Mouse (Mus musculus) retina, embryonic 14.5 days (tissue): ENCODE results near the gene Sh3bgrl3.

Source experiments
- DNase-seq: peaks from one replicate; pipeline ENCODE4 v3.0.0-alpha.2; 2015; ENCODE audit warnings: low spot score

Gene Sh3bgrl3

DNA sequence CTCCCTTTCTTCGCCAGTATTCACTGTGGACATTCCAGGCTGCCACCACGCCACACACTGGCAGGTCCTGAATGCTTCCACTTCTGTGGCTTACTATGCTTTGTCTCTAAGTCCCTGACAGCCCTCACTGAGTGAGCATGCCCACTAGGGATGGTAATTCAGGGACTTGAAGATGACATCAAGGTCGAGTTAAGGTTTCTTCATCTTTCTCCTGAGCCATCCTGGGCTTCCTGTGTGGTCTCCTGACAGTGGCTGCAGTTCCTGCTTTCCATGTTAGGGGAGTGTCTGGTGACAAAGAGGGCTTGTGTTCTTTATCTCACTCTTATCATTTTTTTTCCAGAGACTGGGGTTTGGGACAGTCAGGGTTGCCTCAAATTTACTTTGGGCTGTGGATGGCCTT is 17.9 kb downstream of the Sh3bgrl3 start:
- DNase-seq: no peak

DNA sequence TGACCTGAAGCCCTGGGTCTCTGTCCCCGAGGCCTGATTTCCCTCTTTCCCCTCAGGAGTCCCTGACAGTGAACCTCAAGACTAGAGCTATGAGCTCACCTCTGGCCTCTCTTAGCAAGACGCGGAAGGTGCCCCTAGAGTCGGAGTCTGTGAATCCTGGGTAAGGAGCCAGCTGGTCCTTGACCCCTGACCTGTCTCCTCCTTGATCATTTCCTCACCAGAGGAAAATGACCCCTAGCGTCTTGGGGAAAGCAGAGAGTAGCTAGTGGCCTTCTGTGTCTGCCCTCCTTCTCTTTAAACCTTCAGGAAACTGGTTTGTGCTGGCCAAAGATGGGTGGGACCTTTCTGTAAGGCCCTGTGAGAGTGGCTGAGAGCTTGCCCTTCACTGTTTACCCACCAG is 20.4 kb downstream of the Sh3bgrl3 start:
- DNase-seq: no peak

DNA sequence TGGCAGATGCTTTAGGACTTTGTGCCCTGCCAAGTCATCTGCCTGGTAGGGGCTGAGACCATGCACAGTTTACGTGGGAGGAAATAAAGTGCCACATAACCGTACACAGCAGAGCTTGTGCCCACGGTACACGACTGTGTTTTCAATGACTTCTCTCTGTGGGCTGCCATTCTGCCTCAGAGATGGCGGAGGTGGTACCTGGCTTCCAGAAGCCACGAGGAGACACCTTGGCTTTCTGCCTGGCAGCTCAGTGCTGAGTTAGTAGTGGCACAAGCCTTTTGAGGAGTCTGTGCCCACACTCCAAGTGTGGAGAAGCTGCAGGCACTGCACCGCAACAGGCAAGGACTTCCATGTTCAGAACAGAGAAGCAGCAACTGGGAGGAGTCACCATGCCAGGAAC is 20.9 kb downstream of the Sh3bgrl3 start:
- no peak for DNase-seq

DNA sequence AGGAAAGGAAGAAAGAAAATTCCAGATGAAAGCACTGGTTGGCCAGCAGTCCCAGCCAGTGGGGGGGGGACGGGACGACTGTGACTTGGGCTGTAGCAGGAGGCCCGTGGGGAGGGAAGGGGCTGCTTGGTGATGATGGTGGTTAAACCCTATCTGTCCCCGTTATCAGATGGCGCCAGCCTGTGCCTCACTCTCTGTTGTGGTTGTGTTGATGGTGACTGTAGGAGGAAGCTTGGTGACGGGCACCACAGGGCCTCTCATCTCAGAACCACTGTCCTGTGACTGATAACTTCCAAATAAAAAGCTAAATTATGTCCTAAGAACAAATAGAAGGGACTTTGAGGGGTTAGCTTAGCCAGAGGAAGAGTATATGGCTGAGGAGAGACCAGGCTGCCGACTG is 22.5 kb downstream of the Sh3bgrl3 start:
- DNase-seq: no peak

DNA sequence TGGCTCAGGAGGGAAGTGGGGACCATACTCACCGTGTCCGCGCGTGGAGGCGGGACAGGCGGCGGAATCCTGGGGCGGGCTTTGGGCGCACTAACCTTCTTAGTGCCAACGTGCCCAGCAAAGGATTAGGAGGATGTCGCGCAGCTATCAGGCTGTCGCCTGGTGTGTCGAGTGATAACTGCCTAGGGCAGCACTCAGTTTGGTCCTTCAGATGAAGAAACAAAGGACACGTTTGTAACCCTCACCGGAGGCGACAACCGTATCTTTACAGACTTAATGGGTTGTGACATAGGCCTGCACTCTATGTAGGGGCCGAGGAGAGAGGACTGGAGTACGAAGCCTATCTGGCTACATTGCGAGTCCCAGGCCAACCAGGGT is 25.9 kb downstream of the Sh3bgrl3 start:
- no peak for DNase-seq

DNA sequence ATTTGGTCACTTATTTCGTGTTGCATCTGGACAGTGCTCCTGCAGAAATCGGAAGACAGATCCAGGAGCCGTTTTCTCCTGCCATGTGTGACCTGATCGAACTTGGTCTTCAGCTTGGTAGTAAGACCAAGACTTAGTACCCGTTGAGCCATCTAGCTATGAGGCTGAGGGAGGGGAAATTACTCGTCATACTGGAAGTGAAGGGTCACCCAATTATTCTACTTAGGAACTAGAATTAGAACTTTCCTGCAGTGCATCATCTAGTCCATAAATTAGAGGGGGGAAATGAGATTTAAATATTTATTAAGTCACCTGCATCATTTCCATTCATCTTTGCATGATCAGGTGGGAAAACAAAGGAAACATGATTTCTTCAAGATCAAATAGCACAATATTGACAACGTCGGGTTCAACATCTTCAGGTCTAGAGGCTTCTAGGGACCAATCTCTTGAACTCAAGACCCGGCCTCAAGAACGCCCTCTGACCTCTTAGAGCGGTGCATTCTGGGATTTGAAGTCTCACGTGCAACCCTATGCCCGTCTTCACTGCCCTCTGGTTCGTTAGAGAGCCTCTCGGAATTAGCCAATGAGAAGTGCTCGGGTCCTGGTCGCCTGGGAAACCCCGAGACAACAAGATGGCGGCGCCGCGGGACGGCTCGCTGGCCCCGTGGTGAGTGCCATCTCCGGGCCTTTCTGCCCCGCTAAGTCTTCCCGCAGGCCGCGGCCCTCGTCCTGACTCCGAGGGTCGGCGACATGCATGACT is 26.4 kb downstream of the Sh3bgrl3 start, which contains the start of gene Ubxn11:
TSS of gene Ubxn11 (plus strand) at position 592 of the 763 bp plus-strand sequence.
- peak; percentile 92 for DNase-seq

DNA sequence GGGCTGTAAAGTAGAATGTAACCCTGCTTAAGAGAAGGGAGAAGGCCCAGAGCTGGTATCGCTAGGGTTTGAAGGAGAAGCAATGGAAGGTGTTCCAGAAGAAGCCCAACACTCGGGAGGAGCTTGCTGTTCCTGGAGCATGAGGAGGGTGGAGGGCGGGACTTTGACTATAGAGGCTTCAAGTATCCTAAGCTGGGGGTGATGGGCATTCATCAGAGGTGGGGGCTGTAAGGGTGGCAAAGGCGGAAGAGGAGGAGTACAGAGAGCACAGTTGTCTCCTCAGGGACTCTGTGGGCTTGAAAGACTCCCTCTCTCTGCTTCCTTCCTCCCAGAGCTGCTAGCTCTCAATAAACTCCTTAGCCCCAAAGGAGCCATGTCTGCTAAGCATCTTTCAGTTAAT is 28.3 kb downstream of the Sh3bgrl3 start:
- DNase-seq: no peak

DNA sequence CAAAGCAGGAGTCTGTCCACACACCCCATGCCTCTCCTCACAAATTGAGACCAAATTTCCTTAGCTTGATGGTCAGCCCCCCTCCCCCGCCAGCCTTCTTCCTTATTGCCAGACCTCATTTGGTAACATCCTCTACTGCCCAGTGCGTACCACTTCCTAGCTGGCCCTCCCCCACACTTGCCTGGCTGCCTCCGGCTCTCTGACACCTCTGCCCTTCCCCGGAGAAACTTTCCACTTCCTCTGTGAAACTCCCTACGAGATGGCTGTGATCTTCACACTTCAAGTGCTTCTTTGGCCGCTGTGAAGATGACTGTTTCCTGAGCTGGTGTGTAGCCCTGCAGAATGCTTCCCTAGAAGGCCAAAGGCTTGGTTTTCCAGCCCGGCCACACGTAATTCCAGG is 30.0 kb downstream of the Sh3bgrl3 start:
- DNase-seq: no peak

DNA sequence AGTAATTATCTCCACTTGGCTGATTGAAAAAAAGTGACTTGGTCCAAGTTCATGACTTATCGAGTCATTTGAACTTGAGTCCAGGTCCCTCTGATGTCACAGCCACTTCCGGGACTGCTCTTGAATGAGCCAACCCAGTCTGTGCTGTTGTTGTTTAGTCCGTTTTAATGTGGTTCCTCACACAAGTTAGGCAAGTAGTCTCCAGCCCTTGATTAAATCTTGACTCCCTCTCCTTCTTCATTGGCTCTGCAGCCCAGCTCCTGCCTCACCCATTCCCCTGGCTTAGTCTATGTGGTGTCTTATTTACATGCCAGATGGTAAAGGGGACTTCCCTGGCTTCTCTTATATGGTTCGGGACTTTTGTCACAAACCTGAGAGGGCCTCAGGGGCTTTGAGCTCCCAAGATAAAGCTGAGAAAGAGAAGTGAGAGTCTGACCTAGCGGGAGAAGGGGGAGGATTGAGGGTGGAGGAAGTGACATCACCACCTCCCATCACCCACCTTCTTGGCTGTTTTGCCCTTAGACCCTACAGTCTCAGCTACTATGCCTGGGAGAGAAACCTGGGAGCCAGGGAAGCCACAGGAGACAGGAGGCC is 31.5 kb downstream of the Sh3bgrl3 start:
- no peak for DNase-seq

DNA sequence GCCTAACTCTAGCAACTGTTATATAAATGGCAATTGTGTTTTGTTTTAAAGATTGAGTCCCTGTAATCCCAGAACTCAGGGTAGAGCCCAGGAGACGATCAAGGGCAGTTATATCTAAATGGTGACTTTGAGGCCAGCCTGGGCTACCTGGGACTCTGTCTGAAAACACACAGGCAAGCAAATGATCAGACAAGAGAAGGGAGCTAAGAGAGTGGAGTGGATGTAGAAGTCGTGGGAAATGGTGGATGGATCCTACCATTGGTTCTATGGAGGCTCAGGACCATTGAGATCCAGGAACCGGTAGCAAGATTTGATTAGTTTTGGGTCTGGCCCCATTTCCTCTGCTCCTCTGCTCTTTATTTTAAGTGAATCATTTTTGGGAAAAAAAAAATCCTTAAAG is 32.5 kb downstream of the Sh3bgrl3 start:
- DNase-seq: no peak

DNA sequence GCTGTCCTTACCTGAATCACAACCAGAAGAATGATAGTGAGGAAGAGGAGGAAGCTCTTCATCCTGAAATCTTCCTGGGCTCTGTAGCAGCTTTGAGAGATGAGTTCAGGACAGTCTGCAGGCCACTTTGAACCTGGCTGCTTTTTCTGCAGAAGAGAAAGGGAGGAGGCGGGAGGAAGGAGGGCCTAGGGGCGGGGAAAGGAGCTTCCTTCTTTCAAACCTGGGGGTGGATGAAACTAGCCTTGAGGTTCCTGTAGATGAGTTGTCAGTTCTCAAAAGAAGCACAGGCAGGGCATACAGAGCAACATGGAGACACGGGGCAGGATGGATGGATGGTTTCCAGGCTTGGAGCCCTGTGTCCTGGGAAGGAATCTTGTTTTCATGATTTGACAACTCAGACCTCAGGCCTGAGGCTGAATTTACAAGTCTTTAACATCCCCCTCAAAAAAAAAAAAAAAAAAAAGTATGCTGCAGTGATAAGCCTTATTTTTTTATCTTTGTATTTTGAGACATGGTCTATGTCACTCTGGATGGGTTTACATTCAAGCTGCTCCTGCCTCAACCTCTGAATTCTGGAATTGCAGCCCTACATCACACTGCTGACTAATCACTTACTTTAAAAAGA is 33.6 kb downstream of the Sh3bgrl3 start, which contains the start of gene Cd52:
TSS of gene Cd52 (minus strand) at position 160 of the 625 bp plus-strand sequence.
- no peak for DNase-seq

DNA sequence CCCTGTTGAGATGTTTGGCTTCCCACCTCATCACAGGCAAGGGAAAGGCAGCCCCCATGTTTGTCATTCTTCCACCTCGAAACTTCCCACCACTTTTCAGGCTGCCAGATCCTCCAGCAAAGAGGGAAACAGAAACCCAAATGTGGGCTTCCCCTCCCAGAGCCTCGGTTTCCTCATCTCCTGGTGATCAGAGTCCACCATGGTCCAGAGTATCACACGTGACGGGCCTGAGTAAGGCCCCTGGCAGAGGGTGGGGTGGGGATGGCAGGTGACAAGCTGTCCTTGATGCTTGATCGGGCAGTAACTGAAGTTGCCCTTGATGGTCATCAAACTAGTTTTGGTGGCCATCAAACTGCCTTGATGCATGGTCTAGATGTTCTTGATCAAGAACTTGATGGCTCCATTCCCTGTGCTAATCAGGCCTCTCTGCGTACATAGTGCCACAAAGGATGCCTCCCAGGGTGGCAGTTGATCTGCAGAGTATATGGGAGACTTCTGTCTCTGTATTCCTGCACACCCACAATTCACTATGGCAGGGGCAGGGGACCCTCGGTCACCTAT is 34.5 kb downstream of the Sh3bgrl3 start:
- no peak for DNase-seq

DNA sequence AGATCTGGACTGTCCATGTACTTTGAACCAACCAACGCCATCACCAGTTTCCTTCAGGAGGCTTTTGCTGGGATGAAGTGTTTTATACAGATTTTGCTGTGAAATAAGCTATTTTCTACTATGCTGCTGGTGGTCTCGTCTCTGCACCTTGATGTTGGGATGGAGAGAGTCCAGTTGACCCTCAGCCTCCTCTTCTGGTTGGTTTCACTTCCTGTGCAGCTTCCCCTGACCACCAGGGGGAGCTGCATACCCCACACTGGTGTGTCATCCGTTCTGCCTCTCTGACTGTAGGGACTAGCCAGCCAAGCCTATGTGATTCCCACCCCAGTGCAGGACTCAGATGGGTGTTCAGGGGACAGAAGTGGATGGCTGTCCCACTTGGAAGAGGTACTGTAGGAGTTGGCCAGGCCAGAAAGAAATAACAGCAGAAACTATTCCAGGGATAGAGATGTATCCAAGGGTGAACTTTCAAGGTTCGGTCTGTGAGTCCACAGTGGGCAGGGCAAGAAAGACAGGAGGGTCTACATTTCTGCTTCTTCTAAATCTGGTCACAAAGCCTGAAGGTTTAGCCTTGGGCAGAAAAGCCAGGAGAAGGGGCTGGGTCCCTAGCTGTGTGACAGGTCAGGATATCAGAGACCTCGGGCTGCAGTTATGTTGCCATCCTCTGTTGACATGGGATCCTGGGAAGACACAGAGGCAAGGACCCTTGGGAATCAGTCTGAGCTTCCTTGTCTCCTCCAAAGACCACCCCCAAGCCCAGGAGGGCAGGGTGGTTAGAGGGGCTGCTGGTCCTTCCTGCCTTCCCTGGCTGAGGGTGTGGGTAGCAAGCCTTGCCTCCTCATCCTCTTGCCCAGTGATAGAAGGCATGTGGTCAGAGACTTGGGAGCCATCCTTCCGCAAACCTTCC is 36.0 kb downstream of the Sh3bgrl3 start:
- peak; percentile 70 for DNase-seq

DNA sequence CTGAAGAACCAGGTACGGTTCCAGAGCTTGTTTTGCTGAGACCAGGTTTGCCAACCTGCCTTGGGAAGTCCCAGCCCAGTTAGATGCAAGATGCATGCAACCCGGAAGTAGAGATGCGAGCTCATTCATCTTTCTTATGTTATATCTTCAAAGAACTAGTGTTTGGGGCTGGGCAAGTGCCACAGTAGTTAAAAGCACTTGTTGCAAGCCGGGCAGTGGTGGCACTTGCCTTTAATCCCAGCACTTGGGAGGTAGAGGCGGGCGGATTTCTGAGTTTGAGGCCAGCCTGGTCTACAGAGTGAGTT is 37.4 kb downstream of the Sh3bgrl3 start:
- no peak for DNase-seq

DNA sequence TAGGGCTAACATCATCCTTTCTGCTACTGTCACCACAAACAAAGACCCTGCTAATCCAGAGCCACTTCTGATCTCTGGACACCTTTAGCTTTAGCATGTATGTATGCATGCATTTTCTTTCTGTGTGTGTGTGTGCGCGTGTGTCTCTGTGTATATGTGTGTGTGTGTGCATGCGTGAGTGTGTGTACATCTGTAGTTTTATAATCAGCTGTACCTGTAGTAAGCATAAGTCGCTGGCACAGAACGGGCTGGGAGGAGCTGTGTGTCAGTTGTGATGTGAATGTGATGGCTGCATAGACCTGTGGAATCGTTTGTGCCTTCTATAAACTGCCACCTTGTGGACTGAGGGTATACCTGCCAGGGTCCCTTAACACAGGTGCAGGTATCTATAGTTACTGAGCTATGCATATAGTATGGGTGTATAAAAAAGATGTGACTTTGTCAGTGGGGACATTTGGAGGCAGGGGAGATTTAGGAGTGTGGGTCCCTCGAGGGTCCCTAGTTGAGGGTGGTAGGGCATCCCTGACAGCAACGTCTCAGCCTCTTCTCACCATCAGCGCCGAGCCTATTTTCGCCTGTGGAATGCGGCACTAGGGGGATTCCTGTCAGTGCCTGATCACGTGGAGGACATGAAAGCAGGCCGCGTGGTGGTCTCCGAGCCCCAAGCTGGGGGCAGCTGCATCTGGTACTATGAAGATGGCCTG is 37.9 kb downstream of the Sh3bgrl3 start:
- no peak for DNase-seq

DNA sequence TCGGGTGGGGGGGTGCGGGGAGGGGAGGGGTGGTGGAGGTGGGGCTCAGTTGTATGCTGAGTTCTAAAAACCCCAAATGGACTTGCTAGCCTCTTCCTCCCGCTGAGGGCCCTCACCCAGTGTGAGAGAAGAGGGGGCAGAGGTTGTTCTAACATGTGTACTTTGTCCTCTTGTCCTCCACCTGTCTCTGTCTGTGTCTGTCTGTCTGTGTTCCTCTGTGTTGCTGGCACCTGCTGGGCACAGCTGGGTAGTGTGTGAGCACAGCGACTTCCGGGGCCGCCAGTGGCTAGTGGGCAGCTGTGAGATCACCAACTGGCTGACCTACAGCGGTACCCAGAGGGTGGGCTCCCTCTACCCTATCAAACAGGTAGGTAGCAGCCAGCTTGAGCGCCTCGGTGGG is 39.6 kb downstream of the Sh3bgrl3 start:
- no peak for DNase-seq

DNA sequence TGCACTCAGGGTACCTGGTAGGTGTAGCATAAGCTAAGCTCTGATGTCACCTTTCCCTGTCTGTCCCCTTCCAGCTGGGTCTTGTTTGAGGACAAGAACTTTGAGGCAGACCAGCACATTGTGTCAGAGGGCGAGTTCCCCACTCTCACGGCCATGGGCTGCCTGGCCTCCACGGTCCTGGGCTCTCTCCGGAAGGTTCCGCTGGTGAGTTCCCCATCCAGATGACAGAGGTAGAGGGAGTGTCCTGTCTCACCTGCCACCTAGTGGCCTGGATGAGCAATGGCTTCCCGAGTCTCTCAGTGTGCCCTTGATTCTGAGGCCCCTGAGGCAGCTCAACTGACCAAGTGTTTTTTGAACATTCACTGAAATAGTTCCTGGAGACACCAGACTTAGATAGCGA is 41.2 kb downstream of the Sh3bgrl3 start:
- peak; percentile 78 for DNase-seq

DNA sequence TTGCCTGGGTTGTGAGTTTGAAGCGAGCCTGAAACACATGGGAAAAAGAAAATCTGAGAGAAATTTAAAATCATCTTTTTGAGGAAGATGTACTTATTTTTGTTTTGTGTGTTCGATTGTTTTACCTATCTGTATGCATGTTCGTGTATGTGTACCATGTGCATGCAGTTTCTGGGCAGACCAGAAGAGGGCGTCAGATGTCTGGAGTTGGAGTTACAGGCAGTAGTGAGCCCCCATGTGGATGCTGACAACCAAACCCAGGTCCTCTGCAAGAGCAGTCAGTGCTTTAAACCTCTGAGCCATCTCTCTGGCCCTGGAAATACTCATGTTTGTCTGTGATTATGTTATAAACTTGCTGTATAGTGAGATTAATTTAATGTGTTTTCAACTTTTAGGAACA is 43.6 kb downstream of the Sh3bgrl3 start:
- DNase-seq: no peak

DNA sequence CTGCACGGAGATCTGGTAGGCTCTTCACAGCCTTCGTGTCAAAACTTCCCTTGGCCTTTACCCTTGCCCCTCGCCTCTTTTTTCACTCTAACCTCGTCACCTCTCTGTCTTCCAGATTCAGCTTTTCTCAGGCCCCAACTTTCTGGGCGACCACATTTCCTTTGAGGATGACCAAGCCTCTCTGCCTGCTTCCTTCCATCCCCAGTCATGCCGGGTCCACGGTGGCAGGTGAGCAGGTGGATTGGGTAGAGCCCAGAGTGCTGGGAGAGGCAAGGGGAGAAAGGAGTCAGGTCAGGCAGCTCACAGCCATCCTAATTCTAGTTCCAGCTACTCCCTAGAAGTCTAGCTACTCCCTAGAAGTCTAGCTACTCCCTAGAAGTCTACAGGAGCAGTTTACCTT is 46.1 kb downstream of the Sh3bgrl3 start:
- DNase-seq: no peak

DNA sequence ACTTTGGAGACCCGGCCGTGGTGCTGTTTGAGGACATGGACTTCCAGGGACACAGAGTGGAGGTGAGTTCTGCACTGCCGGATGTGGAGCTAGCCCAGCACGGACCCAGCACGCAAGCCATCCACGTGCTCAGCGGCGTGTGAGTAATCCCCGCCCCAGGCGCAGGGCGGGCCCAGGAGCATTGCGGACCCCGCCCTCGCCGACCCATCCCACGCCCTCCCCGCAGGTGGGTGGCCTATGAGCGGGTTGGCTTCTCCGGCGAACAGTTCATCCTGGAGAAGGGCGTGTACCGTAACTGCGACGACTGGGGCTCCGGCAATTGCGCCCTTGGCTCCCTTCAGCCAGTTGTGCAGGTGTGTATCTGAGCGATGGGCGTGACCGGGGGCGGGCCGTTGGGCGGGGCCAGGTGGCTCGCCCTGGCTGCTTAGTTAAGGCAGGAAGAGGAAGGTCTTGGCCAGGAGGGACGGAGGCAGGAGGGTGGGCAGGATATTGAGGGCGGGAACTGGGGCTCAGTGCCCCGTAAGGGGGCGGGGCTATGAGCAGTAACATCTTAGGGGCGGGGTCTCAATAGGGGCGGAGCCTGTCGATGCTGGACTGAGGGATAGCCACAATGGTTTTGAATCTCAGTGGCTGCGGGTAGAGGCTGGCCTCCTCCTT is 46.7 kb downstream of the Sh3bgrl3 start:
- DNase-seq: peak; percentile 75

DNA sequence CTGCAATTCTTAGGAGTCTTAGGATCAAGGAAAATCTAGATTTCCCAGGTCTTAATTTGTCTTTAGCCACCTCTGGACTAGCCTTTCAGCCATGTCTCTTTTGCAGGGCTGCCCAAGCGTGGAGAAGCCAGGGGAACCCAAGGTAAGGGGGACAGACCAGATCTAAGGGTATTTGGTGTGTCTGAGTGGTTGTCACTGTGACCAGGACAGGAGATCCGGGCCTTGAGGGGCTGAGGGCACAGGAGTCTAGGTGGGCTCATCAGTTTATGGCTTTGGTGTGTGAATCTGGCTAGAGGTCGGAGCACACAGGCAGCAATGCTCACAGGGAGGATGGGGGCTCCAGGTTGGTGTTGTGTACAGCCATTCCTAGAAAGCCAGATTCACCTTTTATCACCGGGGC is 47.9 kb downstream of the Sh3bgrl3 start:
- DNase-seq: no peak
